Mouse (Mus musculus): Measurements from ENCODE around the gene Rcor1. TPM values are rescaled to one million over a fixed set of nuclear protein-coding genes. Genes with fewer than 3 reads are reported as not detected.

Gene Rcor1
- polyA plus RNA-seq, 1 experiment, result 14.6 TPM

- Histone ChIP-seq H3K4me1 (ENCODE audit: control insufficient read depth, insufficient read depth, low read length) (peaks cover 6% of the 10 kb centered on the region), H3K4me3 (replicated peaks; ENCODE audit: control insufficient read depth, low read depth, low read length) (peak overlapping the region; percentile 84), H3K27ac (ENCODE audit: control insufficient read depth, insufficient read depth, low read depth, low read length, poor library complexity) (peak overlapping the region; percentile 94)
- whole genome bisulfite sequencing, result under 1% methylated on average over 54 of the region's 54 CpGs
- TF ChIP-seq CTCF (IDR thresholded peaks at IDR 0.05; ENCODE audit: control insufficient read depth, insufficient read depth, low read length), result no peak
- TF ChIP-seq POLR2A (IDR thresholded peaks at IDR 0.05; ENCODE audit: borderline replicate concordance, control insufficient read depth, low read depth, low read length), result peak; percentile 26; the same call in 1 of the 2 replicates
Measured at GRCm38 (mm10) chr12:111038231-111038975, 748 bp upstream of the Rcor1 start.

- Histone ChIP-seq H3K27ac (ENCODE audit: control insufficient read depth, insufficient read depth, low read depth, low read length, poor library complexity) (peak overlapping the region; percentile 92), H3K4me3 (replicated peaks; ENCODE audit: control insufficient read depth, low read depth, low read length) (peak overlapping the region; percentile 93), H3K4me1 (ENCODE audit: control insufficient read depth, insufficient read depth, low read length) (peaks cover 6% of the 10 kb centered on the region)
- TF ChIP-seq POLR2A (IDR thresholded peaks at IDR 0.05; ENCODE audit: borderline replicate concordance, control insufficient read depth, low read depth, low read length) (no peak), CTCF (IDR thresholded peaks at IDR 0.05; ENCODE audit: control insufficient read depth, insufficient read depth, low read length) (no peak)
- under 1% methylated on average over 65 of the region's 65 CpGs for WGBS
Measured at GRCm38 (mm10) chr12:111039771-111040530, 800 bp downstream of the Rcor1 start.

GRCm38 (mm10) chr12:111040531-111040860, 1.3 kb downstream of the Rcor1 start:
- peaks cover 4% of the 10 kb centered on the region for H3K4me1 ChIP-seq (ENCODE audit: control insufficient read depth, insufficient read depth, low read length)
- WGBS, result 0% methylated on average over 3 of the region's 3 CpGs
- H3K4me3 ChIP-seq (replicated peaks; ENCODE audit: control insufficient read depth, low read depth, low read length), result peak overlapping the region; percentile 93
- TF ChIP-seq CTCF (IDR thresholded peaks at IDR 0.05; ENCODE audit: control insufficient read depth, insufficient read depth, low read length) (no peak), POLR2A (IDR thresholded peaks at IDR 0.05; ENCODE audit: borderline replicate concordance, control insufficient read depth, low read depth, low read length) (no peak)
- H3K27ac ChIP-seq (ENCODE audit: control insufficient read depth, insufficient read depth, low read depth, low read length, poor library complexity), result no peak overlapping the region

DNA sequence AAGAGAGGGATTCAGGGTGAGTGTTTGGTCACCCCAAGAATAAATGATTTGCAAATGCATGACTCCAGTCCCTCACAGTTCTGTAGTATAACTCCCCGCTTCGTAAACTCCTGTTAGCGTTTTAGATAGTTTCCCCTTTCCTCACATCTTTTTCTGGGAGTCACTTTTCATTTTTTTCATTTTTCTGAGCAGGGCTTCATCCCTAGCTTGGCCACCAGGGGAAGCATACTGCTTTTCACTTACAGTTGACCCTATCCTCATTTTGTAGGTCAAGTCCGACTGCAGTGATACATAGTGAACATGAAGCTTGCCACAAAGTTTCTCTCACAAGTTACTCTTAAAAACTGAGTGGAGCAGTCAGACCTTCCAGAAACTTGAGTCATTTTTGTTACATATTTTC, 2.0 kb downstream of the Rcor1 start:
- 8% methylated on average over 4 of the region's 4 CpGs for WGBS
- Histone ChIP-seq H3K27ac (ENCODE audit: control insufficient read depth, insufficient read depth, low read depth, low read length, poor library complexity) (no peak overlapping the region), H3K4me3 (replicated peaks; ENCODE audit: control insufficient read depth, low read depth, low read length) (no peak overlapping the region), H3K4me1 (ENCODE audit: control insufficient read depth, insufficient read depth, low read length) (peaks cover 2% of the 10 kb centered on the region; the same call in 1 of the 2 replicates)
- TF ChIP-seq CTCF (IDR thresholded peaks at IDR 0.05; ENCODE audit: control insufficient read depth, insufficient read depth, low read length) (no peak), POLR2A (IDR thresholded peaks at IDR 0.05; ENCODE audit: borderline replicate concordance, control insufficient read depth, low read depth, low read length) (no peak)

DNA sequence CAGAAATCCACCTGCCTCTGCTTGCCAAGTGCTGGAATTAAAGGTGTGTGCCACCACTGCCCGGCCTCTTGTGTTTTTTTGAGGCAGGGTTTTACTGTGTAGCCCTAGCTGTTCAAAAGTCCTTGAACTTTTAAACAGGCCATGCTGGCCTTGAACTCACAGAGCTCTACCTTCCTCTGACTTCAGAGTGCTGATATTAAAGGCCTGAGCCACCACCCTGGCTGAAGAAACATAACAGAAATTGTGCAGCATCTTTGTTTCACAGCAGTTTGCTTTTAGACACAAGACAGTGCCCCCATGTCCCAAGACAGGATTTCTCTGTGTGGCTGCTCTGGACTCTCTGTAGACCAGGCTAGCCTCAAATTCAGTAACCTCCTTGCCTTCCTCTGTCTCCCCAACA, 3.2 kb downstream of the Rcor1 start:
- no peak for TF ChIP-seq CTCF (IDR thresholded peaks at IDR 0.05; ENCODE audit: control insufficient read depth, insufficient read depth, low read length)
- no peak for TF ChIP-seq POLR2A (IDR thresholded peaks at IDR 0.05; ENCODE audit: borderline replicate concordance, control insufficient read depth, low read depth, low read length)
- Histone ChIP-seq H3K27ac (ENCODE audit: control insufficient read depth, insufficient read depth, low read depth, low read length, poor library complexity) (no peak overlapping the region), H3K4me3 (replicated peaks; ENCODE audit: control insufficient read depth, low read depth, low read length) (no peak overlapping the region), H3K4me1 (ENCODE audit: control insufficient read depth, insufficient read depth, low read length) (peaks cover 2% of the 10 kb centered on the region; the same call in 1 of the 2 replicates)
- WGBS, result 74% methylated on average over 1 of the region's 1 CpGs

GRCm38 (mm10) chr12:111044880-111045279, 5.7 kb downstream of the Rcor1 start:
- no peak for TF ChIP-seq POLR2A (IDR thresholded peaks at IDR 0.05; ENCODE audit: borderline replicate concordance, control insufficient read depth, low read depth, low read length)
- no peak for TF ChIP-seq CTCF (IDR thresholded peaks at IDR 0.05; ENCODE audit: control insufficient read depth, insufficient read depth, low read length)
- 81% methylated on average over 2 of the region's 2 CpGs for WGBS
- Histone ChIP-seq H3K4me3 (replicated peaks; ENCODE audit: control insufficient read depth, low read depth, low read length) (no peak overlapping the region), H3K27ac (ENCODE audit: control insufficient read depth, insufficient read depth, low read depth, low read length, poor library complexity) (no peak overlapping the region), H3K4me1 (ENCODE audit: control insufficient read depth, insufficient read depth, low read length) (no peaks in the 10 kb centered on the region)

GRCm38 (mm10) chr12:111046866-111047265, 7.7 kb downstream of the Rcor1 start:
- Histone ChIP-seq H3K27ac (ENCODE audit: control insufficient read depth, insufficient read depth, low read depth, low read length, poor library complexity) (no peak overlapping the region), H3K4me3 (replicated peaks; ENCODE audit: control insufficient read depth, low read depth, low read length) (no peak overlapping the region), H3K4me1 (ENCODE audit: control insufficient read depth, insufficient read depth, low read length) (peaks cover 1% of the 10 kb centered on the region; the same call in 1 of the 2 replicates)
- WGBS, result 84% methylated on average over 1 of the region's 1 CpGs
- no peak for TF ChIP-seq CTCF (IDR thresholded peaks at IDR 0.05; ENCODE audit: control insufficient read depth, insufficient read depth, low read length)
- TF ChIP-seq POLR2A (IDR thresholded peaks at IDR 0.05; ENCODE audit: borderline replicate concordance, control insufficient read depth, low read depth, low read length), result no peak

- 78% methylated on average over 2 of the region's 2 CpGs for WGBS
- no peak for TF ChIP-seq CTCF (IDR thresholded peaks at IDR 0.05; ENCODE audit: control insufficient read depth, insufficient read depth, low read length)
- no peak for TF ChIP-seq POLR2A (IDR thresholded peaks at IDR 0.05; ENCODE audit: borderline replicate concordance, control insufficient read depth, low read depth, low read length)
Measured at GRCm38 (mm10) chr12:111048201-111048600, 9.1 kb downstream of the Rcor1 start.

More at GRCm38 (mm10) chr12:111048201-111048600, 9.1 kb downstream of the Rcor1 start:
- no peak overlapping the region for H3K4me3 ChIP-seq (replicated peaks; ENCODE audit: control insufficient read depth, low read depth, low read length)
- no peak overlapping the region for H3K27ac ChIP-seq (ENCODE audit: control insufficient read depth, insufficient read depth, low read depth, low read length, poor library complexity)
- peaks cover 1% of the 10 kb centered on the region; the same call in 1 of the 2 replicates for H3K4me1 ChIP-seq (ENCODE audit: control insufficient read depth, insufficient read depth, low read length)

Data from bone marrow, adult 2 months (tissue).